Mouse (Mus musculus) left cerebral cortex, adult 2 months (tissue): ENCODE results near the gene Lmntd2. TPM values are rescaled to one million over a fixed set of nuclear protein-coding genes. Genes with fewer than 3 reads are reported as not detected.

ENCODE experiments used
- DNase-seq, 2 experiments: peaks; one replicate each; pipeline ENCODE4 v3.0.0; 2021 to 2022; ENCODE audit warnings: low spot score in 2 of 2, mixed read lengths in 1 of 2; ENCODE audit errors: extremely low spot score in 1 of 2
- H3K27ac ChIP-seq: fragments of 200-600 bp; 2 replicates; pipeline ENCODE4 v1.8.1; 2022
- H3K4me3 ChIP-seq: fragments of 200-600 bp; 2 replicates; pipeline ENCODE4 v1.8.1; 2022
- CTCF ChIP-seq: fragments of 200-600 bp; IDR thresholded peaks from 2 replicates; pipeline ENCODE4 v1.8.1; 2022; ENCODE audit warnings: antibody characterized with exemption, mild to moderate bottlenecking, moderate library complexity
- intact Hi-C: fragments of 180-260 bp; cut with DNase I; formaldehyde crosslinking; loops from one replicate; pipeline ENCODE4 v1.15.1; 2025
- total RNA-seq, 2 experiments: library from RNA; stranded (reverse); gene quantifications; 2 replicates each; pipeline ENCODE4 v1.2.3; 2021

Lmntd2 gene
- total RNA-seq, 2 experiments from 2014 or later: not detected

- Histone ChIP-seq H3K27ac (peak overlapping the region; percentile 80), H3K4me3 (peak overlapping the region; percentile 82)
- TF ChIP-seq CTCF: no peak
- peak; percentile 80 to 85 for DNase-seq
- intact Hi-C loops: loop anchor here (2.0 kb wide), 1 partner anchor 26 kb away; no protein-coding TSS in a partner anchor
Measured at GRCm38 (mm10) chr7:141194830-141195229, 19.1 kb downstream of the Lmntd2 start.

GRCm38 (mm10) chr7:141194409-141194808, 19.5 kb downstream of the Lmntd2 start:
- H3K27ac ChIP-seq: peak overlapping the region; percentile 80
- intact Hi-C loops: loop anchor here (2.0 kb wide), 1 partner anchor 26 kb away; no protein-coding TSS in a partner anchor
- H3K4me3 ChIP-seq: peak overlapping the region; percentile 82

GRCm38 (mm10) chr7:141193948-141194347, 19.9 kb downstream of the Lmntd2 start, which contains the start of the genes Hras and Lrrc56:
Gene Hras, minus strand, starts transcription at chr7:141194005.
Gene Lrrc56, plus strand, starts transcription at chr7:141194157.
- H3K4me3 ChIP-seq: peak within 1 kb of the TSS; percentile 87
- DNase-seq: peak; percentile 98 to 99
- intact Hi-C loops: loop anchor here (2.0 kb wide), 1 partner anchor 27 kb away; no protein-coding TSS in a partner anchor
- peak within 1 kb of the TSS; percentile 89 for H3K27ac ChIP-seq
- no peak for TF ChIP-seq CTCF

More at GRCm38 (mm10) chr7:141194409-141194808, 19.5 kb downstream of the Lmntd2 start:
- DNase-seq: no peak
- TF ChIP-seq CTCF: no peak

GRCm38 (mm10) chr7:141193348-141193856, 20.5 kb downstream of the Lmntd2 start:
- DNase-seq: no peak
- intact Hi-C loops: no loop called here

GRCm38 (mm10) chr7:141192776-141193347, 21.0 kb downstream of the Lmntd2 start:
- no peak for TF ChIP-seq CTCF
- peak overlapping the region; percentile 87 for H3K4me3 ChIP-seq
- peak overlapping the region; percentile 89 for H3K27ac ChIP-seq
- no peak for DNase-seq
- intact Hi-C loops: no loop called here

More at GRCm38 (mm10) chr7:141193348-141193856, 20.5 kb downstream of the Lmntd2 start:
- TF ChIP-seq CTCF: no peak
- H3K4me3 ChIP-seq: peak overlapping the region; percentile 87
- H3K27ac ChIP-seq: peak overlapping the region; percentile 89

- no peak overlapping the region; the same call in 1 of the 2 replicates for H3K4me3 ChIP-seq
- DNase-seq: no peak
- no peak overlapping the region for H3K27ac ChIP-seq
- intact Hi-C loops: no loop called here
- TF ChIP-seq CTCF: no peak
Measured at GRCm38 (mm10) chr7:141191796-141192685, 21.8 kb downstream of the Lmntd2 start.

- intact Hi-C loops: no loop called here
- TF ChIP-seq CTCF: no peak
- H3K27ac ChIP-seq: no peak overlapping the region
- no peak overlapping the region for H3K4me3 ChIP-seq
- no peak for DNase-seq
Measured at GRCm38 (mm10) chr7:141191036-141191435, 22.8 kb downstream of the Lmntd2 start.

- Histone ChIP-seq H3K27ac (no peak overlapping the region), H3K4me3 (no peak overlapping the region)
- no peak for DNase-seq
- intact Hi-C loops: no loop called here
- TF ChIP-seq CTCF: no peak
Measured at GRCm38 (mm10) chr7:141190220-141190619, 23.7 kb downstream of the Lmntd2 start.

- no peak for TF ChIP-seq CTCF
- H3K4me3 ChIP-seq: no peak overlapping the region
- no peak overlapping the region for H3K27ac ChIP-seq
- no peak for DNase-seq
- intact Hi-C loops: no loop called here
Measured at GRCm38 (mm10) chr7:141188733-141189132, 25.1 kb downstream of the Lmntd2 start.

- DNase-seq: no peak
- intact Hi-C loops: no loop called here
- Histone ChIP-seq H3K4me3 (no peak overlapping the region), H3K27ac (no peak overlapping the region)
- TF ChIP-seq CTCF: no peak
Measured at GRCm38 (mm10) chr7:141188194-141188593, 25.7 kb downstream of the Lmntd2 start.

- DNase-seq: peak; percentile 82 to 85
- peak; percentile 89 for TF ChIP-seq CTCF
- intact Hi-C loops: loop anchor here (1.0 to 5.0 kb wide), 3 partner anchors 84 to 331 kb away; partner anchors contain the start of gene Scgb1c1
- H3K4me3 ChIP-seq: no peak overlapping the region
- H3K27ac ChIP-seq: no peak overlapping the region
Measured at GRCm38 (mm10) chr7:141176173-141176572, 37.7 kb downstream of the Lmntd2 start.
